Mouse (Mus musculus) liver, postnatal 0 days (tissue): ENCODE results near the gene Ubl3. TPM values are rescaled to one million over a fixed set of nuclear protein-coding genes. Genes with fewer than 3 reads are reported as not detected.

ENCODE experiments used
- ATAC-seq: fragments of 200-750 bp; cut with Nextera tagmentation; 2 replicates; pipeline ENCODE4 v1.8.0; 2017; ENCODE audit warnings: mild to moderate bottlenecking, moderate library complexity
- DNase-seq: peaks from one replicate; pipeline ENCODE4 v3.0.0-alpha.2; 2016
- H3K27ac ChIP-seq: fragments of 300-500 bp; sonication (generic); 2 replicates; pipeline ENCODE4 v1.5.1; 2014; ENCODE audit warnings: antibody characterized with exemption, moderate library complexity, mild to moderate bottlenecking, low read depth
- H3K27me3 ChIP-seq: fragments of 300-500 bp; sonication (generic); 2 replicates; pipeline ENCODE4 v1.6.1; 2014; ENCODE audit warnings: low read length, control low read depth, mixed read lengths; ENCODE audit not compliant: insufficient read depth
- H3K36me3 ChIP-seq: fragments of 300-500 bp; sonication (generic); replicated peaks from 2 replicates; pipeline ENCODE4 v1.6.1; 2014; ENCODE audit warnings: mild to moderate bottlenecking, control low read depth, low read length, moderate library complexity, mixed read lengths; ENCODE audit not compliant: insufficient read depth
- H3K4me1 ChIP-seq: fragments of 300-500 bp; sonication (generic); 2 replicates; pipeline ENCODE4 v1.6.1; 2014; ENCODE audit warnings: antibody characterized with exemption, mild to moderate bottlenecking, control low read depth; ENCODE audit not compliant: insufficient read depth
- H3K4me2 ChIP-seq: fragments of 300-500 bp; sonication (generic); 2 replicates; pipeline ENCODE4 v1.6.1; 2014; ENCODE audit warnings: low read depth, mild to moderate bottlenecking, low read length, moderate library complexity, mixed read lengths
- H3K4me3 ChIP-seq: fragments of 300-500 bp; sonication (generic); 2 replicates; pipeline ENCODE4 v1.5.1; 2014; ENCODE audit warnings: low read depth, low read length
- H3K9ac ChIP-seq: fragments of 300-500 bp; sonication (generic); replicated peaks from 2 replicates; pipeline ENCODE4 v1.6.1; 2014; ENCODE audit warnings: mild to moderate bottlenecking, moderate library complexity
- H3K9me3 ChIP-seq: fragments of 300-500 bp; sonication (generic); 2 replicates; pipeline ENCODE4 v1.6.1; 2016; ENCODE audit warnings: mild to moderate bottlenecking, control low read depth, low read length, mixed read lengths
- CTCF ChIP-seq: sonication (generic); IDR thresholded peaks from 2 replicates; pipeline ENCODE4 v1.5.1; 2016; ENCODE audit warnings: antibody characterized with exemption, low read depth
- EP300 ChIP-seq: IDR thresholded peaks from 2 replicates; pipeline ENCODE4 v1.6.1; 2016; ENCODE audit warnings: antibody characterized with exemption, low read depth, mild to moderate bottlenecking
- WGBS: fragments of 180-500 bp; shearing (Covaris S2); extraction: QIAGEN DNeasy Blood & Tissue Kit; methylation state at CpG from one replicate; pipeline ENCODE4 v1.1.7; 2014; ENCODE audit not compliant: insufficient replicate concordance; 5-methylcytosine and 5-hydroxymethylcytosine counted together
- polyA plus RNA-seq: library from polyadenylated mRNA; unstranded; fragments of >200 nt; fragmentation: Nextera tagmentation; extraction: Ambion mirVana; gene quantifications from 2 replicates; pipeline ENCODE4 v1.2.1, GENCODE M21; 2015

Ubl3 gene
- polyA plus RNA-seq, 1 experiment from 2014 or later: 39.4 TPM

GRCm38 (mm10) chr5:148466933-148467607 lies 85.5 kb downstream of the Ubl3 start:
- WGBS: 62% methylated on average over 8 of the region's 8 CpGs
- no peak overlapping the region for H3K27ac ChIP-seq
- H3K4me2 ChIP-seq: no peak overlapping the region
- H3K36me3 ChIP-seq: no peaks in the 10 kb centered on the region
- no peak overlapping the region for H3K9ac ChIP-seq
- DNase-seq: no peak
- no peaks in the 10 kb centered on the region for H3K27me3 ChIP-seq
- H3K4me1 ChIP-seq: no peaks in the 10 kb centered on the region
- no peaks in the 10 kb centered on the region for H3K9me3 ChIP-seq
- no peak for TF ChIP-seq CTCF
- TF ChIP-seq EP300: no peak
- no peak overlapping the region for H3K4me3 ChIP-seq
- ATAC-seq: no peak

GRCm38 (mm10) chr5:148466116-148466515 lies 86.5 kb downstream of the Ubl3 start:
- Histone ChIP-seq H3K4me1 (no peaks in the 10 kb centered on the region), H3K27ac (no peak overlapping the region), H3K9ac (no peak overlapping the region), H3K27me3 (no peaks in the 10 kb centered on the region), H3K9me3 (no peaks in the 10 kb centered on the region; the same call in 1 of the 2 replicates), H3K36me3 (no peaks in the 10 kb centered on the region), H3K4me3 (no peak overlapping the region), H3K4me2 (no peak overlapping the region)
- DNase-seq: no peak
- ATAC-seq: no peak
- TF ChIP-seq EP300 (no peak), CTCF (no peak)
- 79% methylated on average over 5 of the region's 5 CpGs for WGBS

- no peak for DNase-seq
- WGBS: 73% methylated on average over 9 of the region's 9 CpGs
- no peak for ATAC-seq
These were observed 87.5 kb downstream of the Ubl3 start for GRCm38 (mm10) chr5:148465091-148465490.

GRCm38 (mm10) chr5:148464489-148464888 lies 88.1 kb downstream of the Ubl3 start:
- H3K4me1 ChIP-seq: no peaks in the 10 kb centered on the region
- WGBS: 70% methylated on average over 7 of the region's 7 CpGs
- no peak overlapping the region for H3K27ac ChIP-seq
- H3K9me3 ChIP-seq: peaks cover 4% of the 10 kb centered on the region; the same call in 1 of the 2 replicates
- ATAC-seq: no peak
- no peak overlapping the region for H3K9ac ChIP-seq
- no peak overlapping the region for H3K4me2 ChIP-seq
- TF ChIP-seq EP300: no peak
- TF ChIP-seq CTCF: no peak
- no peaks in the 10 kb centered on the region for H3K27me3 ChIP-seq
- H3K4me3 ChIP-seq: no peak overlapping the region
- no peaks in the 10 kb centered on the region for H3K36me3 ChIP-seq
- DNase-seq: no peak

More at GRCm38 (mm10) chr5:148465091-148465490, 87.5 kb downstream of the Ubl3 start:
- H3K4me3 ChIP-seq: no peak overlapping the region
- H3K36me3 ChIP-seq: no peaks in the 10 kb centered on the region
- no peaks in the 10 kb centered on the region for H3K4me1 ChIP-seq
- no peak for TF ChIP-seq EP300
- no peak for TF ChIP-seq CTCF
- H3K4me2 ChIP-seq: no peak overlapping the region
- H3K27ac ChIP-seq: no peak overlapping the region
- H3K9ac ChIP-seq: no peak overlapping the region
- H3K27me3 ChIP-seq: no peaks in the 10 kb centered on the region
- H3K9me3 ChIP-seq: peaks cover 4% of the 10 kb centered on the region; the same call in 1 of the 2 replicates

GRCm38 (mm10) chr5:148463783-148464294 lies 88.8 kb downstream of the Ubl3 start:
- no peaks in the 10 kb centered on the region for H3K27me3 ChIP-seq
- H3K36me3 ChIP-seq: no peaks in the 10 kb centered on the region
- no peak overlapping the region for H3K9ac ChIP-seq
- TF ChIP-seq CTCF: no peak
- no peak for TF ChIP-seq EP300
- 78% methylated on average over 6 of the region's 6 CpGs for WGBS
- H3K9me3 ChIP-seq: peaks cover 4% of the 10 kb centered on the region; the same call in 1 of the 2 replicates
- no peak for DNase-seq
- H3K27ac ChIP-seq: no peak overlapping the region
- H3K4me1 ChIP-seq: no peaks in the 10 kb centered on the region
- H3K4me2 ChIP-seq: no peak overlapping the region
- no peak for ATAC-seq
- H3K4me3 ChIP-seq: no peak overlapping the region

Other genes starting within 250 kb of the Ubl3 start
- gene Slc7a1, start 152.9 kb downstream of the Ubl3 start, polyA plus RNA-seq: 6.4 and 6.5 TPM in 2 replicates